Mouse (Mus musculus) myocyte (in vitro differentiated cells): ENCODE data around the gene Gm49342.

Experiments
- CEBPB ChIP-seq: IDR thresholded peaks from 2 replicates; pipeline ENCODE4 v1.6.1; 2011; ENCODE audit warnings: mild to moderate bottlenecking, moderate library complexity; ENCODE audit not compliant: poor library complexity, insufficient read depth, severe bottlenecking
- E2F4 ChIP-seq: IDR thresholded peaks from one replicate; pipeline ENCODE4 v1.6.1; 2011; ENCODE audit warnings: mild to moderate bottlenecking, control low read depth, moderate library complexity; ENCODE audit not compliant: insufficient read depth
- MAX ChIP-seq: IDR thresholded peaks from one replicate; pipeline ENCODE4 v1.6.1; 2011; ENCODE audit warnings: low read depth, mild to moderate bottlenecking, control low read depth
- MYOD1 ChIP-seq, 3 experiments: IDR thresholded peaks; one replicate each; pipeline ENCODE4 v1.6.1; 2011; ENCODE audit warnings: control low read depth in 2 of 3, low read depth in 2 of 3, mild to moderate bottlenecking in 2 of 3, moderate library complexity in 1 of 3; ENCODE audit not compliant: insufficient read length in 2 of 3, control insufficient read depth in 1 of 3
- MYOG ChIP-seq, 3 experiments: IDR thresholded peaks; one replicate each; pipeline ENCODE4 v1.6.1; 2011; ENCODE audit warnings: control low read depth in 2 of 3, low read depth in 2 of 3, mild to moderate bottlenecking in 2 of 3; ENCODE audit not compliant: insufficient read length in 2 of 3, control insufficient read depth in 1 of 3, insufficient read depth in 1 of 3
- POLR2A ChIP-seq: IDR thresholded peaks from one replicate; pipeline ENCODE4 v1.6.1; 2011; ENCODE audit warnings: low read depth, mild to moderate bottlenecking, control low read depth, moderate library complexity; ENCODE audit not compliant: insufficient read length
- POLR2AphosphoS2 ChIP-seq: IDR thresholded peaks from one replicate; pipeline ENCODE4 v1.6.1; 2011; ENCODE audit warnings: low read depth, control low read depth; ENCODE audit not compliant: insufficient read length
- REST ChIP-seq: IDR thresholded peaks from one replicate; pipeline ENCODE4 v1.6.1; 2011; ENCODE audit warnings: mild to moderate bottlenecking, control low read depth, moderate library complexity; ENCODE audit not compliant: insufficient read depth, insufficient read length
- SRF ChIP-seq: IDR thresholded peaks from one replicate; pipeline ENCODE4 v1.6.1; 2011; ENCODE audit warnings: low read depth; ENCODE audit not compliant: control insufficient read depth, insufficient read length
- TCF12 ChIP-seq: IDR thresholded peaks from one replicate; pipeline ENCODE4 v1.6.1; 2011; ENCODE audit warnings: mild to moderate bottlenecking, control low read depth; ENCODE audit not compliant: poor library complexity, insufficient read depth, severe bottlenecking
- USF1 ChIP-seq: IDR thresholded peaks from one replicate; pipeline ENCODE4 v1.6.1; 2011; ENCODE audit warnings: low read depth, mild to moderate bottlenecking, control low read depth, moderate library complexity

- TF ChIP-seq POLR2A, result no peak
- TF ChIP-seq MAX, result no peak
- no peak for TF ChIP-seq POLR2AphosphoS2
- no peak for TF ChIP-seq USF1
- no peak for TF ChIP-seq MYOD1 (IDR thresholded peaks at IDR 0.05; ENCODE audit: control insufficient read depth in 1 of 3, insufficient read length in 2 of 3, low read depth in 2 of 3)
- no peak for TF ChIP-seq REST
- no peak for TF ChIP-seq CEBPB
- no peak for TF ChIP-seq MYOG (IDR thresholded peaks at IDR 0.05; ENCODE audit: control insufficient read depth in 1 of 3, insufficient read depth in 1 of 3, insufficient read length in 2 of 3, low read depth in 2 of 3)
- TF ChIP-seq SRF, result no peak
- TF ChIP-seq TCF12, result no peak
- no peak for TF ChIP-seq E2F4
Measured at GRCm38 (mm10) chr14:50931493-50932020, 12.8 kb upstream of the Gm49342 start.
